Mouse (Mus musculus) MEL (cell line): Measurements from ENCODE around the gene Trpv6. TPM values are rescaled to one million over a fixed set of nuclear protein-coding genes. Genes with fewer than 3 reads are reported as not detected.

Experiments
- DNase-seq: peaks from one replicate; pipeline ENCODE4 v3.0.0; 2011; ENCODE audit warnings: low read depth, low spot score
- H3K27ac ChIP-seq: 2 replicates; pipeline ENCODE4 v1.5.1; 2012; ENCODE audit warnings: low read depth, mild to moderate bottlenecking, control low read depth, low read length, moderate library complexity; ENCODE audit not compliant: control insufficient read depth
- H3K27me3 ChIP-seq, 2 experiments: fragments of 150-350 bp in 1 of 2; sonication (generic) in 1 of 2; 2 replicates each; pipeline ENCODE4 v1.6.1; 2012; ENCODE audit warnings: low read length in 2 of 2, mild to moderate bottlenecking in 2 of 2, improper control_type of control experiment in 1 of 2, moderate library complexity in 1 of 2; ENCODE audit not compliant: insufficient read depth in 2 of 2, control insufficient read depth in 1 of 2
- H3K36me3 ChIP-seq, 2 experiments: 2 replicates each; pipeline ENCODE4 v1.6.1; 2012 to 2014; ENCODE audit warnings: low read length in 2 of 2, improper control_type of control experiment in 1 of 2, inconsistent platforms in 1 of 2, mild to moderate bottlenecking in 1 of 2; ENCODE audit not compliant: insufficient read depth in 2 of 2, control insufficient read depth in 1 of 2
- H3K4me1 ChIP-seq, 2 experiments: fragments of 150-350 bp in 1 of 2; sonication (generic) in 1 of 2; 2 replicates each; pipeline ENCODE4 v1.6.1; 2012; ENCODE audit warnings: low read length in 2 of 2, improper control_type of control experiment in 1 of 2, mild to moderate bottlenecking in 1 of 2; ENCODE audit not compliant: insufficient read depth in 2 of 2, control insufficient read depth in 1 of 2
- H3K4me3 ChIP-seq, 2 experiments: fragments of 150-350 bp in 1 of 2; sonication (generic) in 1 of 2; 2 replicates each; pipeline ENCODE4 v1.5.1; 2012; ENCODE audit warnings: low read depth in 2 of 2, low read length in 2 of 2, mild to moderate bottlenecking in 2 of 2, moderate library complexity in 2 of 2, control low read depth in 1 of 2, improper control_type of control experiment in 1 of 2; ENCODE audit not compliant: control insufficient read depth in 1 of 2, insufficient read depth in 1 of 2
- H3K79me2 ChIP-seq: 2 replicates; pipeline ENCODE4 v1.6.1; 2012; ENCODE audit warnings: mild to moderate bottlenecking, low read length, moderate library complexity; ENCODE audit not compliant: control insufficient read depth, poor library complexity, insufficient read depth
- H3K9ac ChIP-seq: 2 replicates; pipeline ENCODE4 v1.6.1; 2012; ENCODE audit warnings: low read depth, mild to moderate bottlenecking, control low read depth, low read length, moderate library complexity; ENCODE audit not compliant: control insufficient read depth, poor library complexity, severe bottlenecking
- H3K9me3 ChIP-seq: fragments of 150-350 bp; sonication (generic); replicated peaks from 2 replicates; pipeline ENCODE4 v1.6.1; 2012; ENCODE audit warnings: mild to moderate bottlenecking, low read length, improper control_type of control experiment, moderate library complexity; ENCODE audit not compliant: insufficient read depth
- BHLHE40 ChIP-seq: IDR thresholded peaks from 2 replicates; pipeline ENCODE4 v1.6.1; 2012; ENCODE audit warnings: low read depth, mild to moderate bottlenecking, inconsistent platforms, low read length, improper control_type of control experiment, borderline replicate concordance
- CHD1 ChIP-seq: IDR thresholded peaks from 2 replicates; pipeline ENCODE4 v1.6.1; 2012; ENCODE audit warnings: low read depth, mild to moderate bottlenecking, inconsistent platforms, low read length, improper control_type of control experiment
- ELF1 ChIP-seq: IDR thresholded peaks from 2 replicates; pipeline ENCODE4 v1.6.1; 2014; ENCODE audit warnings: low read depth, mild to moderate bottlenecking, inconsistent platforms, low read length, improper control_type of control experiment, moderate library complexity
- GABPA ChIP-seq: IDR thresholded peaks from 2 replicates; pipeline ENCODE4 v1.6.1; 2012; ENCODE audit warnings: low read depth, mild to moderate bottlenecking, inconsistent platforms, low read length, improper control_type of control experiment, moderate library complexity
- GATA1 ChIP-seq: IDR thresholded peaks from 2 replicates; pipeline ENCODE4 v1.6.1; 2011; ENCODE audit warnings: low read depth, low read length, improper control_type of control experiment
- KAT2A ChIP-seq: conservative IDR thresholded peaks from 2 replicates; pipeline ENCODE4 v1.6.1; 2012; ENCODE audit warnings: low read depth, low read length, improper control_type of control experiment, inconsistent platforms
- MAFK ChIP-seq: IDR thresholded peaks from 2 replicates; pipeline ENCODE4 v1.6.1; 2011; ENCODE audit warnings: low read depth, mild to moderate bottlenecking, low read length, improper control_type of control experiment, borderline replicate concordance
- MAZ ChIP-seq: IDR thresholded peaks from 2 replicates; pipeline ENCODE4 v1.6.1; 2012; ENCODE audit warnings: low read depth, mild to moderate bottlenecking, inconsistent platforms, low read length, improper control_type of control experiment
- MXI1 ChIP-seq: IDR thresholded peaks from 2 replicates; pipeline ENCODE4 v1.6.1; 2011; ENCODE audit warnings: mild to moderate bottlenecking, low read depth, low read length, improper control_type of control experiment
- MYC ChIP-seq: IDR thresholded peaks from 2 replicates; pipeline ENCODE4 v1.6.1; 2011; ENCODE audit warnings: low read depth, mild to moderate bottlenecking, low read length, improper control_type of control experiment, moderate library complexity
- NRF1 ChIP-seq: IDR thresholded peaks from 2 replicates; pipeline ENCODE4 v1.6.1; 2014; ENCODE audit warnings: low read depth, mild to moderate bottlenecking, inconsistent platforms, low read length, improper control_type of control experiment, moderate library complexity; ENCODE audit not compliant: poor library complexity, insufficient read depth, severe bottlenecking
- POLR2A ChIP-seq, 2 experiments: IDR thresholded peaks; 2 replicates each; pipeline ENCODE4 v1.6.1; 2011 to 2012; ENCODE audit warnings: low read length in 2 of 2, mild to moderate bottlenecking in 2 of 2, control low read depth in 1 of 2, improper control_type of control experiment in 1 of 2, low read depth in 1 of 2, moderate library complexity in 1 of 2; ENCODE audit not compliant: control insufficient read depth in 1 of 2, insufficient read depth in 1 of 2, poor library complexity in 1 of 2
- POLR2AphosphoS2 ChIP-seq: IDR thresholded peaks from 2 replicates; pipeline ENCODE4 v1.6.1; 2011; ENCODE audit warnings: low read length, improper control_type of control experiment
- POLR2AphosphoS5 ChIP-seq: IDR thresholded peaks from 2 replicates; pipeline ENCODE4 v1.6.1; 2012; ENCODE audit warnings: low read depth, borderline replicate concordance, mild to moderate bottlenecking, inconsistent platforms, low read length, moderate library complexity, mixed read lengths
- RAD21 ChIP-seq: IDR thresholded peaks from 2 replicates; pipeline ENCODE4 v1.6.1; 2011; ENCODE audit warnings: mild to moderate bottlenecking, low read depth, low read length, improper control_type of control experiment
- SIN3A ChIP-seq: IDR thresholded peaks from 2 replicates; pipeline ENCODE4 v1.6.1; 2012; ENCODE audit warnings: low read length, improper control_type of control experiment, inconsistent platforms
- TBP ChIP-seq: IDR thresholded peaks from 2 replicates; pipeline ENCODE4 v1.8.0; 2011; ENCODE audit warnings: low read depth, low read length, improper control_type of control experiment
- UBTF ChIP-seq: IDR thresholded peaks from 2 replicates; pipeline ENCODE4 v1.6.1; 2012; ENCODE audit warnings: low read depth, mild to moderate bottlenecking, inconsistent platforms, low read length, improper control_type of control experiment, moderate library complexity, borderline replicate concordance; ENCODE audit not compliant: insufficient read depth
- USF1 ChIP-seq: IDR thresholded peaks from 2 replicates; pipeline ENCODE4 v1.6.1; 2014; ENCODE audit warnings: low read depth, mild to moderate bottlenecking, inconsistent platforms, low read length, improper control_type of control experiment, moderate library complexity
- ZKSCAN1 ChIP-seq: IDR thresholded peaks from 2 replicates; pipeline ENCODE4 v1.6.1; 2012; ENCODE audit warnings: low read depth, mild to moderate bottlenecking, inconsistent platforms, low read length, improper control_type of control experiment, moderate library complexity
- ZMIZ1 ChIP-seq: IDR thresholded peaks from 2 replicates; pipeline ENCODE4 v1.6.1; 2012; ENCODE audit warnings: low read depth, mild to moderate bottlenecking, inconsistent platforms, low read length, improper control_type of control experiment, moderate library complexity
- ZNF384 ChIP-seq: IDR thresholded peaks from 2 replicates; pipeline ENCODE4 v1.6.1; 2012; ENCODE audit warnings: low read depth, mild to moderate bottlenecking, inconsistent platforms, low read length, improper control_type of control experiment
- polyA plus RNA-seq, 2 experiments: library from polyadenylated mRNA; stranded (reverse) in 1 of 2; unstranded in 1 of 2; fragments of >175 nt in 1 of 2; fragments of >200 nt in 1 of 2; gene quantifications; 2 replicates each; pipeline versions ENCODE4 v1.2.1 to v1.2.4; 2012; ENCODE audit warnings: low replicate concordance in 2 of 2, low read depth in 1 of 2; ENCODE audit not compliant: insufficient read length in 2 of 2, insufficient read depth in 1 of 2, missing spikeins in 1 of 2
- total RNA-seq: library from RNA; depleted of rRNA; stranded (reverse); fragments of 300-350 nt; gene quantifications from 2 replicates; pipeline ENCODE4 v1.2.3, GENCODE M21; 2012

Trpv6 gene
- total and polyA plus RNA-seq, 3 experiments, result not detected

GRCm38 (mm10) chr6:41605794-41606104 lies 30.5 kb downstream of the Trpv6 start:
- H3K4me1 ChIP-seq, result no peaks in the 10 kb centered on the region
- H3K4me3 ChIP-seq, result peak overlapping the region; percentile 82 to 83
- no peaks in the 10 kb centered on the region; the same call in 1 of the 2 replicates for H3K79me2 ChIP-seq
- peak overlapping the region; percentile 71 for H3K9ac ChIP-seq
- no peak for TF ChIP-seq CHD1
- TF ChIP-seq POLR2AphosphoS5, result no peak
- H3K27ac ChIP-seq, result no peak overlapping the region
- no peak for DNase-seq
- H3K9me3 ChIP-seq, result no peaks in the 10 kb centered on the region
- no peaks in the 10 kb centered on the region for H3K36me3 ChIP-seq
- peaks cover 0 to under 1% of the 10 kb centered on the region in 2 experiments; a peak in 2 of 4 replicates for H3K27me3 ChIP-seq

- TF ChIP-seq POLR2A (IDR thresholded peaks at IDR 0.05; ENCODE audit: control insufficient read depth in 1 of 2, insufficient read depth in 1 of 2, low read depth in 1 of 2, low read length in 2 of 2, poor library complexity in 1 of 2) (peak; percentile 35 to 41; a peak in 2 of 4 replicates), TBP (no peak), ZKSCAN1 (no peak), POLR2AphosphoS2 (no peak), UBTF (peak; percentile 74; the same call in 1 of the 2 replicates), ELF1 (peak; percentile 62; the same call in 1 of the 2 replicates), MXI1 (peak; percentile 53; the same call in 1 of the 2 replicates)
- H3K9ac ChIP-seq, result peak within 1 kb of the TSS; percentile 71
- H3K27me3 ChIP-seq, result peaks cover 0 to 2% of the 10 kb centered on the region in 2 experiments; a peak in 2 of 4 replicates
- H3K27ac ChIP-seq, result no peak within 1 kb of the TSS
- H3K36me3 ChIP-seq, result no peaks in the 10 kb centered on the region
- no peaks in the 10 kb centered on the region; the same call in 1 of the 2 replicates for H3K79me2 ChIP-seq
- H3K4me1 ChIP-seq, result no peaks in the 10 kb centered on the region
- peak within 1 kb of the TSS; percentile 82 to 83 for H3K4me3 ChIP-seq
- peak; percentile 83 for DNase-seq
- no peaks in the 10 kb centered on the region for H3K9me3 ChIP-seq
Measured at GRCm38 (mm10) chr6:41605061-41605793, 31.0 kb downstream of the Trpv6 start, which contains the start of gene Ephb6. Gene Ephb6, plus strand, starts transcription at chr6:41605482.

- H3K79me2 ChIP-seq, result no peaks in the 10 kb centered on the region; the same call in 1 of the 2 replicates
- peaks cover 0 to 2% of the 10 kb centered on the region in 2 experiments; a peak in 2 of 4 replicates for H3K27me3 ChIP-seq
- H3K9me3 ChIP-seq, result no peaks in the 10 kb centered on the region
- peak overlapping the region; percentile 82 to 83 for H3K4me3 ChIP-seq
- DNase-seq, result peak; percentile 65
- H3K9ac ChIP-seq, result peak overlapping the region; percentile 71
- H3K27ac ChIP-seq, result no peak overlapping the region
- no peaks in the 10 kb centered on the region for H3K4me1 ChIP-seq
- H3K36me3 ChIP-seq, result no peaks in the 10 kb centered on the region
- TF ChIP-seq MAZ, result no peak
- TF ChIP-seq USF1, result no peak
- TF ChIP-seq GATA1, result no peak
- no peak for TF ChIP-seq ZMIZ1
- TF ChIP-seq GABPA, result no peak
- TF ChIP-seq UBTF, result no peak
- no peak for TF ChIP-seq MAFK
- 0 out of 2 replicates have a peak, but pooled peaks have one; percentile 20 for TF ChIP-seq SIN3A
- no peak for TF ChIP-seq KAT2A
- no peak for TF ChIP-seq MYC
- TF ChIP-seq ZNF384, result peak; percentile 25; the same call in 1 of the 2 replicates
- TF ChIP-seq BHLHE40, result no peak
- TF ChIP-seq CHD1, result no peak
- no peak for TF ChIP-seq TBP
- TF ChIP-seq NRF1, result 0 out of 2 replicates have a peak, but pooled peaks have one; percentile 18
- no peak for TF ChIP-seq ZKSCAN1
- TF ChIP-seq RAD21, result peak; percentile 78
- TF ChIP-seq ELF1, result no peak
Measured at GRCm38 (mm10) chr6:41604401-41605050, 31.7 kb downstream of the Trpv6 start.
